In the genomic region with DNA sequence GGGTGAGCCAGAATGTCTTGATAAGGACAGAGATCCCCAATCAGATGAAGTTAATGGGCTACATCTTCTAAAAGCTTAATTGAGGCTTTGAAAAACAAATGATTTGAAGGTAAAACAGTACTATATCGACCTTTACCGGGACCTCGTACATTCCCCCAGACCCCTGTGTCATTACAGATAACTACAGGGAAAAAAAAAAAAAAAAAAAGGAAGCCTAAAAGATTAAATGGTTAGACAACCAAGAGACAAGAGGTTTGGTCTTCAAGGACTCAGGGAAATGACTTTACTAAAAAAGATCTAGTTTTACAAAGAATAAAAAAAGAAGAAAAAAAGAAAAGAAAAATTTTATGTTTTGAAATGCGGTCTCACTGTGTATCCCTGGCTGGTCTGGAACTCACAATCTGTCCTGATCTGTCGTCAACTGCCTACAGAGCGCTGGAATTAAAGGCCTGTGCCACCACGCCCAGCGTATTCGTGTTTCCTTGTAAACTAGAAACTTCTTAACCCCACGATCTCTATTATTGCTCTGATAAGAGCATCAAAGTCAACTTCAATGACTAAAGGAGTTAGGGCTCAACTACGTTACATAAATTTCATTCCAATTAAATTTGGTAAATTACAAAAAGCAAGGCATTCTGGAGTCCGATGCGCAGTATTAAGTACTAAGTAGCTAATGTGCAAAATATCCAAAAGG, we compare ENCODE assay signal across 8 mouse cellular contexts. TPM values are rescaled to one million over a fixed set of nuclear protein-coding genes. Genes with fewer than 3 reads are reported as not detected.
DNase-seq lines count a peak whose midpoint lies in the region; ATAC-seq lines count a peak whose summit lies in the region.

No protein-coding gene starts in this region.

- peak overlapping the region; percentile 73 for H3K4me2 ChIP-seq in embryonic facial prominence, embryonic 13.5 days
- peak overlapping the region; percentile 77 for H3K4me2 ChIP-seq in neural tube, embryonic 14.5 days (ENCODE audit: low read depth, low read length)

- H3K4me3 ChIP-seq in embryonic facial prominence, embryonic 13.5 days, result peak overlapping the region; percentile 88
- H3K4me3 ChIP-seq in limb, embryonic 10.5 days, result peak overlapping the region; percentile 92
- peak overlapping the region; percentile 94 for H3K4me3 ChIP-seq in neural tube, embryonic 14.5 days (ENCODE audit: low read depth, low read length)

- peak; percentile 6 to 9 for DNase-seq in cerebellum, postnatal 14 days
- no peak for DNase-seq in cerebellum, postnatal 36 days
- DNase-seq in B cell, adult 2 months, result peak; percentile 13
- peak; percentile 39 for DNase-seq in limb, embryonic 10.5 days (ENCODE audit: low spot score)
- DNase-seq in yolk sac, embryonic 10.5 days (ENCODE audit: low spot score), result no peak
- DNase-seq in spleen, postnatal 36 days (ENCODE audit: low spot score in 2 of 2), result no peak

- peak overlapping the region; percentile 98 for H3K9ac ChIP-seq in embryonic facial prominence, embryonic 13.5 days
- H3K9ac ChIP-seq in neural tube, embryonic 14.5 days (replicated peaks; ENCODE audit: low read depth, low read length), result peak overlapping the region; percentile 90

- no peak for ATAC-seq in embryonic facial prominence, embryonic 13.5 days (ENCODE audit: insufficient number of reproducible peaks, insufficient read depth, low FRiP score, low TSS enrichment, low read depth)
- no peak for ATAC-seq in neural tube, embryonic 14.5 days (ENCODE audit: low read depth)

- no peaks in the 10 kb centered on the region for H3K27me3 ChIP-seq in embryonic facial prominence, embryonic 13.5 days
- H3K27me3 ChIP-seq in limb, embryonic 10.5 days (ENCODE audit: low read depth, poor library complexity, severe bottlenecking), result no peaks in the 10 kb centered on the region
- H3K27me3 ChIP-seq in neural tube, embryonic 14.5 days (ENCODE audit: control insufficient read depth, insufficient read depth, low read length), result no peaks in the 10 kb centered on the region

- H3K27ac ChIP-seq in embryonic facial prominence, embryonic 13.5 days, result peak overlapping the region; percentile 97
- H3K27ac ChIP-seq in limb, embryonic 10.5 days, result peak overlapping the region; percentile 99
- peak overlapping the region; percentile 95; the same call in 1 of the 2 replicates for H3K27ac ChIP-seq in neural tube, embryonic 14.5 days (ENCODE audit: low read depth, low read length)

- 14% methylated on average over 13 of the region's 13 CpGs for WGBS in embryonic facial prominence, embryonic 13.5 days
- 21% methylated on average over 13 of the region's 13 CpGs for WGBS in limb, embryonic 10.5 days
- 20% methylated on average over 13 of the region's 13 CpGs for WGBS in neural tube, embryonic 14.5 days

- no peaks in the 10 kb centered on the region for H3K9me3 ChIP-seq in embryonic facial prominence, embryonic 13.5 days
- no peaks in the 10 kb centered on the region for H3K9me3 ChIP-seq in limb, embryonic 10.5 days (replicated peaks)
- no peaks in the 10 kb centered on the region for H3K9me3 ChIP-seq in neural tube, embryonic 14.5 days (ENCODE audit: control insufficient read depth, low read length)

- H3K36me3 ChIP-seq in embryonic facial prominence, embryonic 13.5 days, result peaks cover 20% of the 10 kb centered on the region; the same call in 1 of the 2 replicates
- peaks cover 40% of the 10 kb centered on the region for H3K36me3 ChIP-seq in limb, embryonic 10.5 days
- no peaks in the 10 kb centered on the region for H3K36me3 ChIP-seq in neural tube, embryonic 14.5 days (ENCODE audit: control insufficient read depth, insufficient read depth, low read length)

- H3K4me1 ChIP-seq in embryonic facial prominence, embryonic 13.5 days, result peaks cover 13% of the 10 kb centered on the region
- peaks cover 22% of the 10 kb centered on the region for H3K4me1 ChIP-seq in limb, embryonic 10.5 days
- peaks cover 16% of the 10 kb centered on the region for H3K4me1 ChIP-seq in neural tube, embryonic 14.5 days (ENCODE audit: control insufficient read depth, insufficient read depth, low read length)

RNA-seq across cellular contexts. Expression of a gene that starts 0.9 kb away (rescaled TPM):
- polyA plus RNA-seq in embryonic facial prominence, embryonic 13.5 days (2015; fragmentation: Nextera tagmentation; extraction: Ambion mirVana), result 198 TPM in 2 replicates
- 236 and 252 TPM in 2 replicates for polyA plus RNA-seq in limb, embryonic 10.5 days (2016; fragmentation: Nextera tagmentation; extraction: Ambion mirVana)
- 384 and 385 TPM in 2 replicates for polyA plus RNA-seq in neural tube, embryonic 14.5 days (2014; fragmentation: Nextera tagmentation; extraction: Ambion mirVana)

RNA-seq across cellular contexts. Expression of a gene that starts 39.5 kb away (rescaled TPM):
- polyA plus RNA-seq in embryonic facial prominence, embryonic 13.5 days (2015; fragmentation: Nextera tagmentation; extraction: Ambion mirVana), result 10.3 and 11.2 TPM in 2 replicates
- polyA plus RNA-seq in limb, embryonic 10.5 days (2016; fragmentation: Nextera tagmentation; extraction: Ambion mirVana), result 11.7 and 12.1 TPM in 2 replicates
- 5.2 and 5.5 TPM in 2 replicates for polyA plus RNA-seq in neural tube, embryonic 14.5 days (2014; fragmentation: Nextera tagmentation; extraction: Ambion mirVana)

RNA-seq across cellular contexts. Expression of a gene that starts 57.8 kb away (rescaled TPM):
- polyA plus RNA-seq in embryonic facial prominence, embryonic 13.5 days (2015; fragmentation: Nextera tagmentation; extraction: Ambion mirVana), result not detected in 2 replicates
- 0.10 and 0.13 TPM in 2 replicates for polyA plus RNA-seq in limb, embryonic 10.5 days (2016; fragmentation: Nextera tagmentation; extraction: Ambion mirVana)
- 0.19 TPM in 1 of 2 replicates, not detected in the other for polyA plus RNA-seq in neural tube, embryonic 14.5 days (2014; fragmentation: Nextera tagmentation; extraction: Ambion mirVana)

Comparison
In these comparisons a context has a peak if more than half of its experiments do, and no peak if none do; other contexts are left out.
1. DNase-seq: peak in cerebellum, postnatal 14 days (2 of 2), B cell, adult 2 months (2 of 2) and limb, embryonic 10.5 days (single experiment); none in cerebellum, postnatal 36 days (0 of 2), yolk sac, embryonic 10.5 days (single experiment) and spleen, postnatal 36 days (0 of 2).
2. Peak in every context shown above with its lines, with median percentiles within 50 percentile points of each other: H3K27ac ChIP-seq and H3K4me3 ChIP-seq.